Mouse (Mus musculus) right cerebral cortex, postnatal 10 days (tissue): Measurements from ENCODE around the gene Gm45140.

Source experiments
- DNase-seq, 2 experiments: peaks; one replicate each; pipeline ENCODE4 v3.0.0; 2021; ENCODE audit warnings: low spot score in 2 of 2

Gene Gm45140

DNA sequence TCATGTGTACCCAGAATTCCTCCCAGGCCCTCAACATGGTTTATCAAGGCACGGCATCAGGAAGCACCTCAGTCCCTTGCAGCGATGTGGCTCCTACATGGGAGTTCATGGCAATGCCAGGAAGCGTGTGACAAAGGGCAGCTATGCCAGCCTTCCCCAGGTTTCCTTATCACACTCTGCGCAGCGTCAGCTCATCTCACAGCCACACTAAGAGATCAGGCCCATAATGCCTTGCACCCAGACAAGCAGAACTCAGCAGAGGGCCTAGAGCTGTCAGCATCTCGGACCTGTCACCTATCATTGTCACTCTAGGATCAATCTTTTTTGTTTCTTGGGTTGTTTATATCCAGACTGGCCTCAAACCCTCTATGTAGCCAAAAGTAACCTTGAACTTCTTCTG, 36.0 kb downstream of the Gm45140 start:
- no peak for DNase-seq

DNA sequence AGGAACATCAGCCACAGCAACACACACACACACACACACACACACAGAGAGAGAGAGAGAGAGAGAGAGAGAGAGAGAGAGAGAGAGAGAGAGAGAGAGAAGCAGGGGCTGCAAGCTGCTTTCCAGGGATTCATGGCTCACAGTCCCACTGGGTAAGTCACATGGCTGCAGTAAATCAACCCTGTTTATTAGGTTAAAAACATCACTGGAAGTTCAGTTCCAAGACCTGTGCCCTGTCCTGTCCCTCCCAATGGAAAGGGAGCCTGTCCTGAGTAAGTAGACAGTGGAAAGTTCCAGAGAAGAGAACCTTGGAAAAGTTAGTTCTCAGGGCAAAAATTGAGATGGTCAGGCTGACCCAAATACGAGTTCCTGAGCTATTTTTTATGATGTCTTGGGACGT, 38.3 kb downstream of the Gm45140 start:
- DNase-seq = no peak

DNA sequence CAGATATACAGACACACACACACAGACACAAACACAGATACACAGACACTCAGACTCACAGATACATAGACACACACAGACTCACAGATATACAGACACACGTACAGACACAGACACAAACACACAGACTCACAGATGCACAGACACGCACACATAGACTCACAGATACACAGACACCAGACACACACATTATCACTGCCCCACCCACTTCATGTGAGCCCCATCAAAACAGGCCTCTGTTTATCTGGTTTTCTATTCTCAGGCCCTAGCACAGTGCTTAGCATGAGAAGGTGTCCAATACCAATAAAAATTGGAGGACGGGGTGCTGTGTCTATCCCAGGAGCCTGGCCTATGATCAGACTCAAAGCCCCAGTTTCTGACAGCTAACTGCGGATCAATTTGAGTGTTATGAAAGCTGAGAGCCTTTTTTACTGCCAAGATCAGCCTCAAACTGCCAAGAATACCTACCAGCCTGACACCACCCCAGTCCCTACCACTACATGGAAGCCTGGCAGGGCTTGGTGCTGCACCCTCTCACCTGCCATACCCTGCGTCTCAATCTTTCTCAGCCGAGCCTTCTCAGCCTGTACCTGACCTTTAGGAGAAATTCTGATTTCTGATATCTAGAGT, 39.2 kb downstream of the Gm45140 start:
- DNase-seq = no peak

DNA sequence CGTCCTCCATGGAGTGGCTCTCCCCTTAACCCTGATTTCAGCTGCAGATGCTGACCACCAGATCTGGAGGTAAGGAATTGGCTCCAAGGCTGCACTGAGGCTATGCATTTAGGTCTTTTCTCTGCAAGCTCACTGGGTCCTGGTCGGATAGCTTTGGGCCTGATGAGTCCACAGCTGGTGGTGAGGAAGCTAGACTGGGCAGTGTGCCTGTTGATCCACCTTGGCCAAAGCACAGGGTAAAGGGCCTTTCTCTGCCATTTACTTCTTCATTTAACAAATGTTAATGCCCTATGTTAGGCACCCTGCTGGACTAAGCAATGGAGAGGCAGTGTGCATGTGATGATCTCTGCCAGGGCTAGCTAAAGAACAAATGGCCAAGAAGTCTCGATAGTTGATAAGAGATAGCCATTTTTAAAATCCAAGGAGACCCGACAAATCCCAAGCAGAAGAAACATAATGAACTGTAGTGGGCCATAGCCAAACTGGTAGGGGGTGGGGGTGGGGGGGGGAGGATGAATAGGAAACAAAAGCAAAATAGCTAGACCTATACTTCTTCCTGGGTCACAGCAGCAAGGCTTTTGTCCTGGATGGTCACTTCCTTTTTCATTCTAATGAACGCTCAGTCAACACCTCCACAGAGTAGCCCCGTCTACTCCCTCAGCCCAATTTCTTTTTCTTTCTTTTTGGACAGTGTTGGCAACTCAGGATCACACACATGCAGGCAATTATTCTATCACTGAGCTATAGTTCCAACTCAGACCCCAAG, 40.0 kb downstream of the Gm45140 start:
- no peak for DNase-seq

DNA sequence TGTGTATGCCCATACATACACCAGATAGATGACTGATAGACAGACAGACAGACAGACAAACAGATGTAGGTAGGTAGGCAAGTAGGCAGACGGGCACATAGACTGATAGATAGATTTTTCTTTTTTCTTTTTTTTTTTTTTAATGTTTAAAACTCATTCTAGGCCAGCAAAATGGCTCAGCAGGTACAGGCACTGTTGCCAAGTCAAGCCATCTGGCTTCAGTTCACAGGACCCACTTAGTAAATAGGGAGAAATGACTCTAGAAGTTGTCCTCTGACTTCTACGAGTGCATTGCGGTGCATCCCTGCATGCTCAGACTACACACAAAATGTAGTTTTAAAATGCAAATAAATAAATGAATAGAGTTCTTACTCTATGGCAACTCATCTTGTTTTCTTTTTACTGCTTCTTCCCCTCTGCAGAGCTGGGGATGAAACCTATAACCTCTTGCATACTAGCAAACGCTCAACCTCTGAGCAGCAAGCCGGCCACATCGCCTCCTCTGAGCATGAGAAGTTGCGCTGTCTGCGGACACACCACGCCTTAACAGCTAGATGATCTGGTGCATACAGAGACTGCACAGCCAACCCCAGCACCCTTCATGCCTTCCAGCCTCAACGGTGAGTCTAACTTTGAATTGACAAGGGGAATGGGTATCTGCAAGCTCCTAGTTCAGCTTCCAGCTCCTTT, 41.6 kb downstream of the Gm45140 start:
- no peak for DNase-seq

DNA sequence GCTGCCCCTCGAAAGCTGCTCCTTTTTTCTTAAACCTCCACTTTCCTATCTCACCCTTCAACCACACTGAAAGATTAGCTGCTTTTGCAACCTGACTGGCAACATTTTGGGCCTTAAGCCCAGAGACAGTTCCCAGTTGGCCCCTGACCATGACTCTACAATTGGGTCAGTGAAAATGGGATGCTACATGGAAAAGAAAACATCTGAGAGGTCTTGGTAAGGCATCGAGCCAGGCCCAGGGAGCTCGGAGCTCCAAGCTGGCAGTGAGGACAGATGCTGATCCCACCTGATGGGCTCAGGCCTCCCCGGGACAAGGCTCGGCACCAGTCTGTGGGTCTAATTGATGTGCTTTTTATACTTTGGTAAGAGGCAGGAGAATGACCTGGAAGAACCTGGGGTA, 43.8 kb downstream of the Gm45140 start:
- DNase-seq = no peak

DNA sequence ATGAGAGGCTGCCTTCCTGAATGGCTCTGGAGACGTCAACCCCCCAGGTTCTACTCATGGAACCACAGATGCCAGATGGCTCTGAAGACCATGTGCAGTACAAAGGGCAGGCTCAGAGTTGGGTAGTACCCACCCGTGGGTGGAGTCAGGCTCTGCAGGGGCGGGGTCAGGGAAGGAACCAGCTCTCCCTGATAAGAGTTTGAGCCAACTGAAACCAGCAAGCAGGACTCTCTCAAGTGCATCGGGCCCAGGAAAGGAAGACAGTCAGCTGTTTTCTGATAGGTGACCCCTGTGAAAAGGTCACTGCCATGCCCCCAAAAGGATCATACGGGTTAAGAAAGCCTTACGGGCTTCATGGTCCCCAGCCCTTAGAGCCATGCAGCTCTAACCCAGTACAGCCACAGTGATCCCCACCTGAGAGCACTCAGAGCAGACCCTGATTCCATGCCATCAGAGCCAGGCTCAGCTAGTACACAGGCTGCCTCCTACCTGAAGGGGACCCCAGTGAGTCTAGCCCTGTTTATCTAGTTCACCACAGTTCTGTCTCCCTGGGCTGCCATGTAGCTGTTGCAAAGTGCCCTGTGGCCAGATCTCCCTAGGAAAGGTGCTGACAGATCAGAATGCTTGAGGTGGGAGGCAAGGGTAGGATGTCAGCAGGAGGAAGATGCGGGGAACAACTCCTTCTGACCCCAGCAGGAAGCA, 44.7 kb downstream of the Gm45140 start:
- DNase-seq = no peak

DNA sequence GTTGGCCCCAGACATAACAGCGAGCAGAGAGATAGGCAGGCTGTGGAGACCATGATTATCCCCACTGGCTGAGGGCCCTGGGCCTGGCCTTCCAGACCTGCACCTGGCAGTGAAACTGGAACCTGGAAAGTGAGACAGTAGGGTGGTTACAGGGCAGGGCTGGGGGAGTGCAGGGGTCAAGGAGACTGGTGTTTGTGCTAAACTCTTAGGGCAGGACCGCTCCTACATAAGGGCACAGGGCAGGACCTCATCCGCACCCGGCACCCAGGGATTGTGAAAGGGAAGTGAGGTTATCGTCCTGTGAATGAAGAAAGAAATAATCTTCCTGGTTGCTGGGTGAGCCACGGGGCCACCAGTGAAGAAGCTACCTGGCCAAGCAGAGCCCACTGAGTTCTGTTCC, 45.8 kb downstream of the Gm45140 start:
- DNase-seq = no peak

DNA sequence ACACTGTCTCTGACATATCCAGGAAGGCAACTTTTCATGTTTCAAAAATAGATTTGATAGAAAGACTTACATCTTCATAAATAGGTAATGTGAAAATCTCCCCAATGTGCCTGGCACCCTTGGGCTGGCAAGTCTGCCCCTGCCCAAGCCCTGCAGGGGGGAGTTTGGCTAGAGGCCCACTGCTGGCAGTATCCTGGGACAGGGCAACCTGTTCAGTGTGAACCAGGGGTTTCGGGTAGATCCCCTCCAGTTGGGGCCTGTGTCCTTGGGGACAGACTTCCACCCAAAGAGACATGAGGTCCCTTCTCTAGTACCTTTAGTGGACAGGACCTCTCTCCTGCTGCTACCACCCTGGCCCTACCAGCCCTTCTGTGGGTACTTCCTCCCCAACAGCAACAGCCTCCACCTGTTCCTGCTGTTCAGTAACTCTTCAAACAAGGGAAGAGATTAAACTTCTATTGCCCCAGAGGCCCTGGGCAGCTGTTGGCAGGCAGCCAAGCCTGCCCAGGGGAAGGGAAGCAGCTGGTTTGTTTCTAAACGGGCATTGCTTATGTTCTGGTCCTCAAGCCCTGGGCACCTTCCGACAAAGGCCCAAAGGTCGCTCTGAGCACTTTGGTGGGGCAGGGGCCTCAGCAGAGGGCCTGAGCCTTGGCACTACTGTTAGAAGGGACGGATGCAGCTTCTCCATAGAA, 46.6 kb downstream of the Gm45140 start:
- DNase-seq = no peak

DNA sequence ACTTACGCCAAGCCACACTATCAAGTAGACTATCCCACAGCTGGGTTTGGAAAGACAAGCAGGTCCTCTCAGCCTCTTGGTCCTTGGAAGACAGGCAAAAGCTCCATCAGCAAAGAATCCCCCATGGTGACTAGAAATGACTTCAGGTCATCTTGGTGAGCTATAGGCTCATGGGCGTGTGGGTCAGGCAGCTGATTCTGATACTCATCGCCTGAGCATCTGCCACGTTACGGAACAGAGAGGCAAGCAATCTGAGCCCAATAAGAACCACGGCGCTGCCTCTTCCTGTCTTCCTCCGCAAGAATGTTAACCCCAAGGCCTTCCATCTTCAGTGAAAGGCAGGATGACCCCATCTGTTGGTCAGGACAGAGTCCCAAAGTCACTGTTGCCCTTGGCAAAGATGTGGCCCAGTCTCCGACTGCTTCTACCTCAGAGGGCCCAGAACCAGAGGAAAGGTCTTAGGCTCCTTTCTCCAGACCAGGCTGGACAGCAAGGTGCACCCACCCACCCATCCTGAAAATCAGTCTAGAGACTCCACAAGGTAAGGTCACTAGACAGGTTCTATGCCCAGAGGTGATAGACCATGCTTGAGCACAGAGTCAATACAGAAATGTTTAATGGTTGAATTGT, 47.2 kb downstream of the Gm45140 start:
- DNase-seq = no peak

DNA sequence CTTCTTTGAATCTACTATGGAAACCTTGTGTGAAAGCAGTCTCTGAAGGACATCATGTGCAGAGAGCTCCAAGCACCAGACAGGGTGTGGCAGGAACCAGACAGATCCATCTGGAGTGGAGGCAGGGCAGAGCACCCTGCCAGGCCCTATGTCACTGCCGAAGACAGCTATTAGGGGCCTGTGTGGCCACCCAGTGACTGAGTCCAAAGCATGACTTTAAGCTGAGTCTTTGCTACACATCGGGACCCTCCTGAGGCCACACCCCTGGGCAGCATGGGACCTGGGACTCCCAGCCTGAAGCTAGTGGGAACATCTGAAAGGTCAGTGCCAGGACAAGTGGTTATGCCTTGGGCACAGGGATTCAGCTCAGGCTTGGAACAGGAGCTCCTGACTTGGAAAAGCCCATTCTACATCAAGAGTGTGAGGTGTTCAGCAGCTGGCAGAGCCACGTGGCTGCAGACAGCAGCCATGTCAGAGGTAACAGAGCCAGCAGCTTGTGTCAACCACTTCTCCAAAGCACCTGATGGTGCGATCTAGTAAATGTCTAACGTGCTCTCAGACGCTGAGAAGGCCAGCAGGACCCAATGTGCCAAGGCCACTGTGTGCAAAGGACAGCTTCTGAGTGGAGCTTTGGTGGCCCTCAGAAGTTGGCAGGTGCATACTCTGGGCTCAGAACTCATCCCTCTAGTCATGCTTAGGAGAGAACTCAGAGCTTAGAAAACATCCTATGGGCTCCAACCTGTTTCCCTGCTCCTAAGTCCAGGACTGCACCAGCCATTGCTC, 48.3 kb downstream of the Gm45140 start:
- DNase-seq = no peak

DNA sequence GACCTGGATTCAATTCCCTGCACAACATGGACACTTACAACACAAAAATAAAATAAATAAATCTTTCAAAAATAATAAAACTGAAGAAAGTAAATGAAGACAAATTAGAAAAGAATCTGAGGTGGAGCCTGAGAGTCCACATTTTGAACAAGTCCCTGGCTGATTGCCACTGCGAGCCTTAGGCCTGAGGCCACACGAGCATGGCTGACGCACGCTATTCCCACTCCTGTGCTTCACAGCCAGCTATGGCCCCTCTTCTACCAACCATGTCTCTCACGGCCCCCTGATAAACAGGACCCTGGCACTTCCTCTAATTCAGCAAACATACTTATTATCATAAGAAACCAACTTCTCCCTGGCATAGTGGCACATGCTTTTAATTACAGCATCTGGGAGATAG, 49.0 kb downstream of the Gm45140 start:
- no peak for DNase-seq

DNA sequence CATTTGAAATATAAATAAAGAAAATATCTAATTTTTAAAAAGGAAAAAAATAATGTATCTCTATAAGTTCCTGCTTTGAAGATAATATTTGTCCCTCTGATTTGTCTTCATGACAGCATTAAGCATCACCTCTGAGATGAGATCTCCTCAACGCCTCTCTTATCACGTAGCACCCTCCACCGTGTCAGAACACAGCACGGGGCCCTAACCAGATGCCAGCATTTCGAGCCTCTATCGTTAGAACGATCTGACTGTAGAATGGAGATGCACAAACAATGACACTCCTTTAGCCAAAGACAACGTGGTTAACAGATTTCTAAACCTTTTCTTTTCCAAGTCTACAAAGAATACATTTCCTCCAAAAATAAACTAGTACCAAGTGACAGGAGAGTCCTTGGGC, 51.6 kb downstream of the Gm45140 start:
- no peak for DNase-seq

DNA sequence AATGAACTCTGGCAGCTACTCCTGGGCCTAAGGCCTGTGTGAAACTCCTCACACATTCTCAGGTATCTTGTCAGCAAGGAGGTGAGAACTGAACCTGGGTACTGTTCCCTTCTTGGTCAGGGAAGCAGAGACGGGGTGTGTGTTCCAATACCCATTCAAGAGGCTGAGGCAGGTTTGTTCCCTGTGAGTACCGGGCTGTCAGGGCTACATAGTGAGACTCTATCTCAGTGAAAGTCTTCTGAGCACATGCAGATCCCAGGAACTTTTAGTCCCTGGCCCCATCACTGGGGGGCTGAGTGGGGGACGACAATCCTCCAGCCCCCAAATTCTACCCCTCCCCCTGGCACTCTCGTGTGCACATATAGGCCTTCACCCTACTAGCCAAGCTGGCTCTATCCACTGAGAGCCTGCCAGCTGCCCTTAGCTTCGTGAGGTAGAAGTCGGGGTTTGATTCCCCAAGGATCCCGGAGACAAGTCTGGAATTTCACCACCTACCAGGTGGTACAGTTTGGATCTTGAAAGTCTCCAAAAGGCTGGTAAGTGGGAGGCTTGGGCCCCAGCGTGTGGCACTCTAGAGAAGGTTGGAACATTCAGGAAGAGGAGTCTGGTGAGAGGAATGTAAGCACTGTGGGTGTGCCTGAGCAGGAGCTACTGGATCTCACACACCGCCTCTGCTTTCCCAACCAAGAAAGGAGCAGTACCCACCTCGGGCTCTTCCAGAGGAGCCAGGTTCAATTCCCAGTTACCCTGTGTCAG, 54.9 kb downstream of the Gm45140 start:
- no peak for DNase-seq

DNA sequence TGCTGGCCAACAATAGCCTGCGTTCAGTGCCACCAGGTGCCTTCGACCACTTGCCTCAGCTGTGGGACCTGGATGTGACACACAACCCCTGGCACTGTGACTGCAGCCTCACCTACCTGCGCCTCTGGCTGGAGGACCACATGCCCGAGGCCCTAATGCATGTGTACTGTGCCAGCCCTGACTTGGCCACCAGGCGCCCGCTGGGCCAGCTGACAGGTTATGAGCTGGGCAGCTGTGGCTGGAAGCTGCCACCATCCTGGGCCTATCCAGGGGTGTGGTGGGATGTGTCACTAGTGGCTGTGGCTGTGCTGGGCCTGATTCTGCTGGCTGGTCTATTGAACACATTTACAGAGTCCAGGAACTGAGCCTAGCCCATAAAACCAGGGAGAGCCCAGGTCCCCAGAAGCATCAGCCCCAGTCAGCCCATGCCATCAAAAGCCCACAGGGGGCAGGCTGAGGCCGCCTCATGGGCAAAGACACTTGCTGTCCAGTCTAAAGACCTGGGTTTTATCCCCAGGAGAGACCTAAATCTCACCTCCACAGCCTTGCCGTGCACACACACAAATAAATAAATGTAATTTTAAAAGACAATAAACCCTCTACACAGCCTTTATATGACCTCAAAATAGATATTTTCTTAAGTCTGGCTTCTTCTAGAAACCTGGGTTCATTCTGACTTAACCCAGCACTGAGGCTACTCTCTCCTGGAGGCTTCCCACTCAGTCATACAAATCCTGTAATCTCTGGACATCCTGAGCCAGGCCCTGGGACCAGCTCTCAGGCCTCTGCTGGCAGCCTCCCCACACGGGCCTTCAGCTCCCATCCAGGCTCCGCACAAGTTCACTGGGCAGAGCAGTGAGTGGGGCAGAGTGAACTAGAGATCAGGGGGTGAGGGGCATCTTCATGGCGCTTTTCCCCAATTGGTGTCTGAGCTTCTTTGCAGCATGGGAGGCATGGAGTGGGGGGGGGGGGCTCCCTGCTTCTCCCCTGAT, 56.1 kb downstream of the Gm45140 start:
- no peak for DNase-seq

DNA sequence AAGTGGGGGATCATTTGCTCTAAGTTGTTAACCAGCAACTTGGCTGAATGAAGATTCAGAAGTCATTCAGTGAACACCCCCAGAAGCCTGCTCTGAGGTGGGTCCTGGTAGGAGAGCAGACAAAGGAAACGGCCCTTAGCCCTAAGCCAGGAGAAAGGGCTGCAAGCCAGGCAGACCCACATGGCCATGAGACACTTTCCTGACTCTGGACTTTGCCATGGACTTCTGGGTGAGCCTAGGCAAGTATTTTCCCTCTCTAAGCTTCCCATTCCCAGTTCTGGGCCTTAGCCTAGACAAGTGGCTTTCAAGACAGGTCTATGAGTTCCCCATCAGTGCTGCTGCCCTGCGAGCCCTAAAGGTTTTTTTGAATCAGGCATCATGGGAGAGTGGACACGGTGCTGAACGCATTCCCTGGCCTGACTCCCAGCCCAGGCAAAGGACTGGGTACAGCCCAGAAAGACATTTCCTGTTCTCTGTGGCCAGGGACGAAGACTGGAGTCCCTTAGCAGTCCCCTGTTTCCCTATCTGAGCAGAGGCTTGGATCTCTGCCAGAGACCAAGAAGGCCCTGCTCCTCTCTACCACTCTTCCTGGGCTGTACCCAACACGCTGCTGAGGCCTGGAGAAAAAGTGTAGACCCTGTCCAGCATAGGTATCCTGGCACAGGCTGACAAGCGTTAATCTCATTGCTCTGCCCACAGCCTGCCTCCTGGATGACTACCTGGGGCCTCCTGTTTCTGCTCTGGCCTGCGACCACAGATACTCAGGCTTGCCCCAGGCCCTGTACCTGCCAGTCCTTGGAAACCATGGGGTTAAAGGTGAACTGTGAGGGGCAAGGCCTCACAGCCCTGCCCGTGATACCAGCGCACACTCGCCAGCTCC, 57.1 kb downstream of the Gm45140 start:
- no peak for DNase-seq

DNA sequence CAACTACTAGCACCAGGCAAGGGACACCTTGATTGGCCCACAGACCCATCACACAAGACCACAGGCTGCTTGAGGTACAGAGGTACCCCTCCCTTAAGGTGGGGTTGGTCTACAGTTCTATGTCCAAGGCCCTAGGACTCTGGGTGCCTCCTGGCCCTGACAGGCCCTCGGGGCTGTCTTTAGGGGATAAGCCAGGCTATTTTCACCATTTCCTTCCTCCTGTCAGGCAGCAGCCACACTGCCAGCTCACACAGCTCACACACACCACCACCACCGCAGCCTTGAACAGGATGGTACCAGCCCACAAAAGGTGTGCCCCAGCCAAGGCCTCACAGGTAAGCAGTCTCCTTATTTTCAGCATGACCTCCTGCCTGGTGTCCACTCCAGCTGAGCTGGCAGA, 57.8 kb downstream of the Gm45140 start, which contains the start of gene Gp9:
Gene Gp9 (plus strand): TSS at position 231 of the 400 bp plus-strand sequence.
- DNase-seq = no peak
